Mouse (Mus musculus): ENCODE results near the gene Ern1. TPM values are rescaled to one million over a fixed set of nuclear protein-coding genes. Genes with fewer than 3 reads are reported as not detected.
"Not testable (repeated sequence)": the region's sequence is repeated elsewhere in the genome, so short reads cannot be mapped to it uniquely, and the experiment has no call there.

The Ern1 gene
- polyA plus RNA-seq, 1 experiment, result 6.6 TPM

DNA sequence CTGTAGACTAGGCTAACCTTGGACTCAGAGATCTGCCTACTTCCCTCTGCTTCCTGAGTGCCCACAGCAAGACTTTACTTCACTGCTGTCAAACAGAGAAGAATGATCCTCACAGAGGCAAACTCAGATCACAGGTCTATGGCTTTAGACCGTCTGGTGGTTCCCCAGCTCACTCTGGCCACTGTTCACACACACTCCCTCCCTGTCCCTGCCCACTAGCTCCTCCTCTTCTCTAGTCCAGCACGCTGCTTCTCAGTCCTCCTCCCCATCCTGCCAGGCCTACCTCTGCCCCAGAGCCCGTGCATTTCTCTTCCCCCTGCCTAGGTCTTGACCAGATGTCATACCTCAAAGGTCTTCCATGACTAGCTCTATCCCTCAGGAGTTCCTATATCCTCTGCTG lies 44.0 kb downstream of the Ern1 start:
- TF ChIP-seq POLR2A (IDR thresholded peaks at IDR 0.05; ENCODE audit: control insufficient read depth, low read depth, low read length) (no peak), CTCF (IDR thresholded peaks at IDR 0.05; ENCODE audit: control insufficient read depth, insufficient read depth, insufficient replicate concordance, low read depth, low read length) (no peak)
- Histone ChIP-seq H3K36me3 (ENCODE audit: control insufficient read depth, insufficient read depth, low read length) (no peaks in the 10 kb centered on the region), H3K4me3 (ENCODE audit: control insufficient read depth, low read depth, low read length) (no peak overlapping the region), H3K4me1 (ENCODE audit: control insufficient read depth, insufficient read depth, low read length) (no peaks in the 10 kb centered on the region), H3K27me3 (ENCODE audit: control insufficient read depth, insufficient read depth, low read length) (no peaks in the 10 kb centered on the region), H3K27ac (ENCODE audit: control insufficient read depth, insufficient read depth, low read depth, low read length) (no peak overlapping the region)

DNA sequence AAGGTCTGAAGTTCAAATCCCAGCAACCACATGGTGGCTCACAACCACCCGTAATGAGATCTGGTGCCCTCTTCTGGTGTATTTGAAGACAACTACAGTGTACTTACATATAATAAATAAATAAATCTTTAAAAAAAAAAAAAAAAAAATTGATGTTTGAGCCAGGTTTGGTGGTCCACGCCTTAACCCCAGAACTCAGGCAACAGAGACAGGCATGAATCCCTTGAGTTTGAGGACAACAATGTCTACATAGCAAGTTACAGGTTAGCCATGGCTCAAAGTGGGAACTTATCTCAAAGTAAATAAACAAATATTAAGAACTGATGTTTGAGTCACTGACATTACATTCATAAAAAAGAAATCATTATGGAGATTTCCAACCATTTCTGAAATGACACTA lies 45.1 kb downstream of the Ern1 start:
- H3K36me3 ChIP-seq (ENCODE audit: control insufficient read depth, insufficient read depth, low read length); H3K27ac ChIP-seq (ENCODE audit: control insufficient read depth, insufficient read depth, low read depth, low read length); H3K27me3 ChIP-seq (ENCODE audit: control insufficient read depth, insufficient read depth, low read length); H3K4me3 ChIP-seq (ENCODE audit: control insufficient read depth, low read depth, low read length); H3K4me1 ChIP-seq (ENCODE audit: control insufficient read depth, insufficient read depth, low read length): not testable (repeated sequence)

GRCm38 (mm10) chr11:106440318-106440717 lies 47.3 kb downstream of the Ern1 start:
- Histone ChIP-seq H3K4me3 (ENCODE audit: control insufficient read depth, low read depth, low read length) (no peak overlapping the region), H3K4me1 (ENCODE audit: control insufficient read depth, insufficient read depth, low read length) (no peaks in the 10 kb centered on the region), H3K36me3 (ENCODE audit: control insufficient read depth, insufficient read depth, low read length) (no peaks in the 10 kb centered on the region), H3K27me3 (ENCODE audit: control insufficient read depth, insufficient read depth, low read length) (no peaks in the 10 kb centered on the region), H3K27ac (ENCODE audit: control insufficient read depth, insufficient read depth, low read depth, low read length) (no peak overlapping the region)
- no peak for TF ChIP-seq CTCF (IDR thresholded peaks at IDR 0.05; ENCODE audit: control insufficient read depth, insufficient read depth, insufficient replicate concordance, low read depth, low read length)
- no peak for TF ChIP-seq POLR2A (IDR thresholded peaks at IDR 0.05; ENCODE audit: control insufficient read depth, low read depth, low read length)

DNA sequence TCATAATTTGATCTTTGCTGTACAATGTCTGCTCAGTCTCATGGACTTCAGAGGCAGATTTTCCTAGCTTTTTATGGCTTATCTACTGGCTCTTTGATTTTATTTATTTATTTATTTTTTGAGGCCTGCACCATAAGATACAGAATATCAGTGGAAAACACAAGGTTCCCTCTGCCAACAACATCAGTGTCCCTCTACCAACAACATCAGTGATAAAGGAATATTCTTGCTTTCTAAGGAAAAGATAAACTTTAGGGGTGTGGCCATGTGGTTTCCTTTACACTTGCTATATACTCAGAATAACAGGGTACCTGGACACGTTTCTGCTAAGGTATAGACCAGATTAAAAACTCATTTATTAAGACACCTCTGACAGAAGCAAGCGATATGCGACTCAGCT lies 48.3 kb downstream of the Ern1 start:
- no peak overlapping the region for H3K4me3 ChIP-seq (ENCODE audit: control insufficient read depth, low read depth, low read length)
- TF ChIP-seq POLR2A (IDR thresholded peaks at IDR 0.05; ENCODE audit: control insufficient read depth, low read depth, low read length) (no peak), CTCF (IDR thresholded peaks at IDR 0.05; ENCODE audit: control insufficient read depth, insufficient read depth, insufficient replicate concordance, low read depth, low read length) (no peak)
- H3K27me3 ChIP-seq (ENCODE audit: control insufficient read depth, insufficient read depth, low read length), result no peaks in the 10 kb centered on the region
- no peaks in the 10 kb centered on the region for H3K4me1 ChIP-seq (ENCODE audit: control insufficient read depth, insufficient read depth, low read length)
- H3K27ac ChIP-seq (ENCODE audit: control insufficient read depth, insufficient read depth, low read depth, low read length), result no peak overlapping the region
- H3K36me3 ChIP-seq (ENCODE audit: control insufficient read depth, insufficient read depth, low read length), result no peaks in the 10 kb centered on the region

DNA sequence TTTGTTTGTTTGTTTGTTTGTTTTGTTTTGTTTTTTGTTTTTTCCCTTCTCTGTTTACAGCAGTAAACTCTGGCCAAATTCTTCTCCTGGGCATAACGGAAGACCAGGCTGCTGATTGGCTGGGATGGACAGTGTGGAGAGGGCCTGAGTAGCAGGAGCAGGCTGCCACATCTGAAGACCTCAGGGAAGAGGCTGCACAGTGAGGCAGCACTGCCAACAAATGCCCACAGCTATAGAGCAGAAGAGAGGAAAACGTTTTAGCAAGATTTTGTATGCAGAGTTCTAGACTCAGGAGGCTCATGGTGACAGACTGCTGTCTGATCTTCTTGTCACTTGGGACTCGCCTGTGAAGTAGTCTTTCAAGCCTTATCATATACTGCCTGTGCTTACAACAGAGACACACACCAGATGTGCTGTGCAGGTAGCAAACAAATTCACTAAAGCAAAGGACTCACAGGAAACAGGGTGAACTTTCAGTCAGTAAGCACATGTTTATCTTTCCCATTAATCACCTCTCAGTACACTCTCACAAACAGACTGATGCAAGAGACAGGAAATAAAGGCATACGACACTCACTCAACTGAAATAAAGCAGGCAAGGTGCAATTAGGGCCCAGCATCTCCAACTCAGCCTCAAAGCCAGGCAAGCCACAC lies 49.0 kb downstream of the Ern1 start:
- H3K36me3 ChIP-seq (ENCODE audit: control insufficient read depth, insufficient read depth, low read length), result no peaks in the 10 kb centered on the region
- H3K27me3 ChIP-seq (ENCODE audit: control insufficient read depth, insufficient read depth, low read length), result no peaks in the 10 kb centered on the region
- H3K27ac ChIP-seq (ENCODE audit: control insufficient read depth, insufficient read depth, low read depth, low read length), result no peak overlapping the region; the same call in 1 of the 2 replicates
- TF ChIP-seq POLR2A (IDR thresholded peaks at IDR 0.05; ENCODE audit: control insufficient read depth, low read depth, low read length), result no peak
- TF ChIP-seq CTCF (IDR thresholded peaks at IDR 0.05; ENCODE audit: control insufficient read depth, insufficient read depth, insufficient replicate concordance, low read depth, low read length), result no peak
- H3K4me3 ChIP-seq (ENCODE audit: control insufficient read depth, low read depth, low read length), result no peak overlapping the region
- H3K4me1 ChIP-seq (ENCODE audit: control insufficient read depth, insufficient read depth, low read length), result no peaks in the 10 kb centered on the region

- no peak overlapping the region for H3K4me3 ChIP-seq (ENCODE audit: control insufficient read depth, low read depth, low read length)
- no peaks in the 10 kb centered on the region for H3K27me3 ChIP-seq (ENCODE audit: control insufficient read depth, insufficient read depth, low read length)
- no peaks in the 10 kb centered on the region for H3K36me3 ChIP-seq (ENCODE audit: control insufficient read depth, insufficient read depth, low read length)
- no peak for TF ChIP-seq POLR2A (IDR thresholded peaks at IDR 0.05; ENCODE audit: control insufficient read depth, low read depth, low read length)
- TF ChIP-seq CTCF (IDR thresholded peaks at IDR 0.05; ENCODE audit: control insufficient read depth, insufficient read depth, insufficient replicate concordance, low read depth, low read length), result no peak
- H3K27ac ChIP-seq (ENCODE audit: control insufficient read depth, insufficient read depth, low read depth, low read length), result no peak overlapping the region
- H3K4me1 ChIP-seq (ENCODE audit: control insufficient read depth, insufficient read depth, low read length), result no peaks in the 10 kb centered on the region
These were observed 50.1 kb downstream of the Ern1 start for GRCm38 (mm10) chr11:106437543-106437942.

DNA sequence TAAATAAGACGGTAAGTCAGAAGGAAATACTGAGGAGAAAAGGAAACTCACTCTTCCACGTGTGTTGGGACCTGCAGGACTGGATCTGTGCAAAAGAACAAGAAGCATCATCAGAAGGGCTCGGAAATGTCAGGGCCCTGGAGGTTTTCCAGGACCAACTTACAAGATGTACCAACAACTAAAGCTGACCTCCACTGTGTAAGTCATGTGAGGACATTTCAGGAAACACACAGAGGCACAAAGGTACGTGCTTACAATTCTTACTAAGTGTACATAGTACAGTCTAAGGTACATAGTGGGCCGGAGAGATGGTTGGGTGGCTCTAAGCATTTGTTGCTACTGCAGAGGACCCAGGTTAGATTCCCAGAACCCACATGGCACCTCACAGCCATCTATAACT lies 50.6 kb downstream of the Ern1 start:
- H3K36me3 ChIP-seq (ENCODE audit: control insufficient read depth, insufficient read depth, low read length), result no peaks in the 10 kb centered on the region
- no peak overlapping the region for H3K4me3 ChIP-seq (ENCODE audit: control insufficient read depth, low read depth, low read length)
- H3K27ac ChIP-seq (ENCODE audit: control insufficient read depth, insufficient read depth, low read depth, low read length), result no peak overlapping the region
- no peaks in the 10 kb centered on the region for H3K27me3 ChIP-seq (ENCODE audit: control insufficient read depth, insufficient read depth, low read length)
- H3K4me1 ChIP-seq (ENCODE audit: control insufficient read depth, insufficient read depth, low read length), result no peaks in the 10 kb centered on the region
- TF ChIP-seq CTCF (IDR thresholded peaks at IDR 0.05; ENCODE audit: control insufficient read depth, insufficient read depth, insufficient replicate concordance, low read depth, low read length), result no peak
- no peak for TF ChIP-seq POLR2A (IDR thresholded peaks at IDR 0.05; ENCODE audit: control insufficient read depth, low read depth, low read length)

DNA sequence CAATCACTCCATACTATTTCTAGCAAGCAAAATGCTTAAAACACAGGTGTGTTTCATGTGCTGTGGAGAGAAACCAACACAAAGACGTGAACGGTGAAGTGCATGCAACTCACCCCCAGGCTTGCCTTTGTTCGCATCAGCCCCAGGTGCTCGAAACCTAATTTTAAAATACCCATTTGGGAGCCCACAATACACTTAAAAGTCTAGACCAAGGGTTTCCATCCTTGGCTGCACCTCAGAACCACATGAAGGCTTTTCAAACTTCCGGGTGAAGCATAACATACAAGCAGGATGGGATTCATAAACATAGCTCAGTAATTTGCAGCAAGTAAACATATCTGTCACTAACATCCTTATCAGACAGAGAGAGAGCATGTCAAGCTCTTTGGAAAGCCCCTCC lies 57.3 kb downstream of the Ern1 start:
- H3K27ac ChIP-seq (ENCODE audit: control insufficient read depth, insufficient read depth, low read depth, low read length), result no peak overlapping the region
- no peaks in the 10 kb centered on the region for H3K27me3 ChIP-seq (ENCODE audit: control insufficient read depth, insufficient read depth, low read length)
- TF ChIP-seq CTCF (IDR thresholded peaks at IDR 0.05; ENCODE audit: control insufficient read depth, insufficient read depth, insufficient replicate concordance, low read depth, low read length) (no peak), POLR2A (IDR thresholded peaks at IDR 0.05; ENCODE audit: control insufficient read depth, low read depth, low read length) (no peak)
- H3K4me3 ChIP-seq (ENCODE audit: control insufficient read depth, low read depth, low read length), result no peak overlapping the region
- no peaks in the 10 kb centered on the region for H3K4me1 ChIP-seq (ENCODE audit: control insufficient read depth, insufficient read depth, low read length)
- no peaks in the 10 kb centered on the region for H3K36me3 ChIP-seq (ENCODE audit: control insufficient read depth, insufficient read depth, low read length)
